21 mouse cellular contexts compared by ENCODE assay signal in the genomic region with DNA sequence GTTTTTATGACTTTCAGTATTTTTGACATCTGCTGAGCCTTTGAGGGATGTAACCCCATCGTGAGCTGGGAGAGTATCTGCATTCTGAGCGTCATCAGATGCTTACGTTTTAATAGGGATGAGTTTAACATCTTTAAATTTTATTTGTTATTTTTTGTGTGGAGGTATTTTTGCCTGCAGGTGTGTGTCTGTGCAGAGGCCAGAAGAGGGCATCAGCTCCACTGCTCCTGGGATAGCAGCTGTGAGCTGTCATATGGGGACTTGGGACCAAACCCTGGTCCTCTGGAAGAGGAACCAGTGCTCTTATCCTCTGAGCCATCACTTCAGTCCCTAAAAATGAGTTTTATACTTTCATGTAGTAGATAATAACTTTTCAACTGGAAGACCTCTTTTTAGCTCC. TPM values are rescaled to one million over a fixed set of nuclear protein-coding genes. Genes with fewer than 3 reads are reported as not detected.
"Had no signal": no experiment of that assay in that cellular context is flagged by ENCODE, and none has a peak within 500 bp of the region (broad histone marks: within the 10 kb centered on the region; RNA-seq: fewer than 3 reads in every experiment).

No protein-coding gene starts in this region.

- H3K4me2 ChIP-seq: limb, embryonic 12.5 days; limb, embryonic 15.5 days; liver, embryonic 13.5 days; midbrain, embryonic 11.5 days; stomach, embryonic 15.5 days had no signal

- H3K4me1 ChIP-seq: limb, embryonic 12.5 days; liver, embryonic 13.5 days; stomach, embryonic 15.5 days had no signal

- H3K27ac ChIP-seq: left cerebral cortex, adult 2 months; limb, embryonic 12.5 days; limb, embryonic 15.5 days; liver, embryonic 13.5 days; stomach, embryonic 15.5 days had no signal

- H3K9me3 ChIP-seq: limb, embryonic 12.5 days; limb, embryonic 15.5 days; liver, embryonic 13.5 days; stomach, embryonic 15.5 days had no signal

- DNase-seq: kidney, adult 9 months; kidney, postnatal 14 days; kidney, postnatal 4 days; layer of hippocampus, adult 9-11 months; left cerebral cortex, postnatal 4 days; liver, embryonic 13.5 days; lung, adult 2 months; lung, postnatal 14 days; midbrain, embryonic 14.5 days; right cerebral cortex, adult 18-20 months; right cerebral cortex, postnatal 14 days; right cerebral cortex, postnatal 4 days; spleen, adult 18-20 months; thymus, adult 18-20 months; thymus, postnatal 36 days had no signal

- H3K4me3 ChIP-seq: left cerebral cortex, adult 2 months; limb, embryonic 12.5 days; limb, embryonic 15.5 days; liver, embryonic 13.5 days; stomach, embryonic 15.5 days had no signal

- H3K36me3 ChIP-seq: limb, embryonic 12.5 days; limb, embryonic 15.5 days; liver, embryonic 13.5 days; stomach, embryonic 15.5 days had no signal

- H3K9ac ChIP-seq: limb, embryonic 12.5 days; limb, embryonic 15.5 days; liver, embryonic 13.5 days; stomach, embryonic 15.5 days had no signal

- H3K27me3 ChIP-seq: limb, embryonic 12.5 days; limb, embryonic 15.5 days; liver, embryonic 13.5 days; stomach, embryonic 15.5 days had no signal

RNA-seq across cellular contexts. Expression of a gene that starts 12.6 kb away (rescaled TPM):
- total RNA-seq: megakaryocyte-erythroid progenitor cell, adult 5-6 weeks had no signal
